31 mouse cellular contexts compared by ENCODE assay signal in genomic region chr19:33259164-33259563, GRCm38 (mm10).
"Had no signal": no experiment of that assay in that cellular context is flagged by ENCODE, and none has a peak within 500 bp of the region (broad histone marks: within the 10 kb centered on the region; RNA-seq: fewer than 3 reads in every experiment).

No protein-coding gene starts in this region.

- H3K4me2 ChIP-seq: limb, embryonic 12.5 days; limb, embryonic 13.5 days; limb, embryonic 15.5 days; liver, embryonic 11.5 days; liver, embryonic 12.5 days; liver, embryonic 13.5 days; liver, embryonic 15.5 days; lung, embryonic 14.5 days; lung, embryonic 15.5 days; midbrain, embryonic 11.5 days; midbrain, embryonic 12.5 days; midbrain, embryonic 13.5 days; midbrain, embryonic 15.5 days had no signal

- H3K27ac ChIP-seq: limb, embryonic 10.5 days; limb, embryonic 12.5 days; limb, embryonic 13.5 days; limb, embryonic 15.5 days; liver, embryonic 12.5 days; liver, embryonic 13.5 days; liver, embryonic 14.5 days; liver, embryonic 15.5 days; lung, embryonic 15.5 days; macrophage; midbrain, embryonic 10.5 days; midbrain, embryonic 12.5 days; midbrain, embryonic 13.5 days; midbrain, embryonic 15.5 days had no signal

- H3K36me3 ChIP-seq: limb, embryonic 10.5 days; limb, embryonic 12.5 days; limb, embryonic 13.5 days; limb, embryonic 15.5 days; liver, embryonic 12.5 days; liver, embryonic 13.5 days; liver, embryonic 15.5 days; lung, embryonic 15.5 days; midbrain, embryonic 10.5 days; midbrain, embryonic 12.5 days; midbrain, embryonic 13.5 days; midbrain, embryonic 15.5 days had no signal

- H3K9ac ChIP-seq: limb, embryonic 12.5 days; limb, embryonic 13.5 days; limb, embryonic 15.5 days; liver, embryonic 12.5 days; liver, embryonic 13.5 days; liver, embryonic 14.5 days; liver, embryonic 15.5 days; liver, postnatal 0 days; lung, embryonic 14.5 days; lung, embryonic 15.5 days; midbrain, embryonic 12.5 days; midbrain, embryonic 13.5 days; midbrain, embryonic 15.5 days had no signal

- ATAC-seq: liver, embryonic 12.5 days; liver, postnatal 0 days; lung, postnatal 0 days; midbrain, embryonic 13.5 days; midbrain, embryonic 15.5 days; midbrain, embryonic 16.5 days had no signal

- DNase-seq: left cerebral cortex, postnatal 4 days; liver; liver, embryonic 13.5 days; liver, postnatal 0 days; lung, adult 18-20 months; lung, adult 2 months; lung, embryonic 14.5 days; lung, postnatal 10 days; lung, postnatal 14 days; lung, postnatal 36 days; lung, postnatal 4 days; midbrain, embryonic 14.5 days had no signal

- H3K27me3 ChIP-seq: limb, embryonic 12.5 days; limb, embryonic 15.5 days; liver, embryonic 12.5 days; liver, embryonic 13.5 days; liver, embryonic 15.5 days; lung, embryonic 15.5 days; megakaryocyte, embryonic 14.5 days; midbrain, embryonic 12.5 days; midbrain, embryonic 13.5 days; midbrain, embryonic 15.5 days had no signal

- H3K4me1 ChIP-seq: limb, embryonic 10.5 days; limb, embryonic 12.5 days; limb, embryonic 13.5 days; limb, embryonic 15.5 days; liver, embryonic 13.5 days; liver, embryonic 15.5 days; lung, embryonic 15.5 days; midbrain, embryonic 10.5 days; midbrain, embryonic 12.5 days; midbrain, embryonic 13.5 days; midbrain, embryonic 15.5 days had no signal

- H3K9me3 ChIP-seq: limb, embryonic 10.5 days; limb, embryonic 12.5 days; limb, embryonic 13.5 days; limb, embryonic 15.5 days; liver, embryonic 12.5 days; liver, embryonic 13.5 days; liver, embryonic 15.5 days; lung, embryonic 15.5 days; megakaryocyte, embryonic 14.5 days; midbrain, embryonic 10.5 days; midbrain, embryonic 12.5 days; midbrain, embryonic 13.5 days; midbrain, embryonic 15.5 days had no signal

- H3K4me3 ChIP-seq: limb, embryonic 10.5 days; limb, embryonic 12.5 days; limb, embryonic 13.5 days; limb, embryonic 15.5 days; liver, embryonic 12.5 days; liver, embryonic 13.5 days; liver, embryonic 15.5 days; lung, embryonic 15.5 days; megakaryocyte, embryonic 14.5 days; midbrain, embryonic 10.5 days; midbrain, embryonic 12.5 days; midbrain, embryonic 13.5 days; midbrain, embryonic 15.5 days; myocyte had no signal
